Mouse (Mus musculus) retina, embryonic 14.5 days (tissue): ENCODE data around the gene Numa1.
"Not testable (repeated sequence)": the region's sequence is repeated elsewhere in the genome, so short reads cannot be mapped to it uniquely, and the experiment has no call there.

Experiments
- DNase-seq: peaks from one replicate; pipeline ENCODE4 v3.0.0-alpha.2; 2015; ENCODE audit warnings: low spot score

Gene Numa1

GRCm38 (mm10) chr7:101937569-101937968 is 3.7 kb downstream of the Numa1 start:
- DNase-seq: no peak

GRCm38 (mm10) chr7:101938348-101938747 is 4.4 kb downstream of the Numa1 start:
- no peak for DNase-seq

- DNase-seq: no peak
Observed at GRCm38 (mm10) chr7:101939758-101940157, 5.8 kb downstream of the Numa1 start.

GRCm38 (mm10) chr7:101949008-101949407 is 15.1 kb downstream of the Numa1 start:
- DNase-seq: not testable (repeated sequence)

- DNase-seq: no peak
Observed at GRCm38 (mm10) chr7:101951648-101952047, 17.7 kb downstream of the Numa1 start.

DNA sequence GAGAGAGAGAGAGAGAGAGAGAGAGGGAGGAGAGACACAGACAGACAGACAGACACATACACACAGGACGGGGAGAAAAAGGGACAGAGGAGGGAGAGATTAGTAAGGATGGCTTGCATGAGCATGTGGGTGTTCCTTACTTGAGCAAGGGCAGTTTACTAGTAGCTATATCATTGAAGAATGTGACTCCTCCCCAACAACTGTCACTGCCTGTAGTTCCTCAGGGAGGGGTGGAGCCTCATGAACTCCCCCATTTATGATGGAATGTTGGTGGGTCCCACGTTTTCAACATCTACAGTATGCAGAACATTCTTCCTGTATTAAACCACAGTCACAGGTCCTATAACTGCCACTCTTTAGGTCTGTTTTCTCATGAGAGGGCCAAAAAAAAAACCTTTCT is 18.2 kb downstream of the Numa1 start:
- no peak for DNase-seq

- DNase-seq: no peak
Observed at GRCm38 (mm10) chr7:101954163-101954562, 20.3 kb downstream of the Numa1 start.

- DNase-seq: no peak
Observed at GRCm38 (mm10) chr7:101955276-101955675, 21.4 kb downstream of the Numa1 start.

GRCm38 (mm10) chr7:101955862-101956261 is 22.0 kb downstream of the Numa1 start:
- DNase-seq: no peak

GRCm38 (mm10) chr7:101956481-101956880 is 22.6 kb downstream of the Numa1 start:
- no peak for DNase-seq

GRCm38 (mm10) chr7:101956911-101957310 is 23.0 kb downstream of the Numa1 start:
- no peak for DNase-seq

- no peak for DNase-seq
Observed at GRCm38 (mm10) chr7:101962829-101963228, 28.9 kb downstream of the Numa1 start.

DNA sequence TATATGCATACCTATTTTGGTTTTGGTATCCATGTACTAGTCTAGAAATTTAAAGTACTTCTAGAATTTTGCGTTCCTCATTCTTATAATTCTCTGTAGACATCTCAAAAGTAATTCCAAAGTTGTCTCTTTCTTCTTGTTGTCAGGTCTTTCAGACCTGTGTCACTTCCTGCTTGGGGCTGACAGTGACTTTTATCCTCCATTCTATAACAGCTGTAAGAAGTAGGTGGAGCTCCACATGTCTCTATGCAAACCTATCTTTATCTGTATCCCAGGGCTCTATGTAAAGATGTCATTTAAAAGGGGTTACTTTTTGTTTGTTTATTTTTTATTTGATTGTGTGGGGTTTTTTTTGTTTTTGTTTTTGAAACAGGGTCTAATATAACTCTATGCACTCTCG is 29.7 kb downstream of the Numa1 start:
- no peak for DNase-seq

- no peak for DNase-seq
Observed at GRCm38 (mm10) chr7:101964551-101964950, 30.6 kb downstream of the Numa1 start.

- no peak for DNase-seq
Observed at GRCm38 (mm10) chr7:101965606-101966005, 31.7 kb downstream of the Numa1 start.

- DNase-seq: no peak
Observed at GRCm38 (mm10) chr7:101967256-101967655, 33.3 kb downstream of the Numa1 start.

DNA sequence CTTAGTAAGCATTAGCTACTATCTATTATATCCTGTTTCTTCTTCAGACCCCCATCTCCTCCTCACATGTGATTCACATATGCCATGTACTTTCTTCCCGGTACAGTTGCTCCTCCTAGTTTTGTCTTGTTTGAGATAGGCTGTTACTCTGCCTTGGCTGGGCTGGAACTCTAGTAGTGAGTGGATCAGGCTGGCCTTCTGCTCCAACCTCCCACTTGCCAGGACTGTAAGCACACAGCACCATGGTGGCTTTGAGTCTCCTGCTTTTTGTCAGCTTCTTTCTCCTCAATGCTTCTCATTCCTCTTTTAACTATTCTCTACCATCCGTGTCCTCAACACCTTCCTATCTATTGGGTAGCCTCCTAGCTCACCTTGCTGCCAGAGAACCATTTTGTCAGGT is 34.8 kb downstream of the Numa1 start:
- no peak for DNase-seq

GRCm38 (mm10) chr7:101969694-101970428 is 36.0 kb downstream of the Numa1 start:
- DNase-seq: peak; percentile 82

DNA sequence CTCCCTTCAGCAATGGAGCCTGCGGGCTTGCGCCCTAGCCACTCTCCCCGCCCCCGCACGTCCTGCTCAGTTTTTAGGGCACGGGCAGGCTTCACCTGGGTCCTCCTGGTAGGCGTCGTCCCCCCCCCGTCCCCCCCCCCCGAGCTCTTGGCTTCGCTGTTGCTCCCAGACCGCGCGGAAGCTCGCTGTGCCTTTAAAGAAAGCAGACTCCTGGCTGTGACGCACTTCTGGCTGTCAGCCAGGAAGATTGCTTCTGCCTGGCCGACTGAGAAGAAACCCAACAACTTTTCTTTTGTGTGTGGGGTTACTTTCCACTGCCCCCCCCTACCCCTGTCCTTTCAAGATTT is 36.5 kb downstream of the Numa1 start:
- DNase-seq: peak; percentile 89

DNA sequence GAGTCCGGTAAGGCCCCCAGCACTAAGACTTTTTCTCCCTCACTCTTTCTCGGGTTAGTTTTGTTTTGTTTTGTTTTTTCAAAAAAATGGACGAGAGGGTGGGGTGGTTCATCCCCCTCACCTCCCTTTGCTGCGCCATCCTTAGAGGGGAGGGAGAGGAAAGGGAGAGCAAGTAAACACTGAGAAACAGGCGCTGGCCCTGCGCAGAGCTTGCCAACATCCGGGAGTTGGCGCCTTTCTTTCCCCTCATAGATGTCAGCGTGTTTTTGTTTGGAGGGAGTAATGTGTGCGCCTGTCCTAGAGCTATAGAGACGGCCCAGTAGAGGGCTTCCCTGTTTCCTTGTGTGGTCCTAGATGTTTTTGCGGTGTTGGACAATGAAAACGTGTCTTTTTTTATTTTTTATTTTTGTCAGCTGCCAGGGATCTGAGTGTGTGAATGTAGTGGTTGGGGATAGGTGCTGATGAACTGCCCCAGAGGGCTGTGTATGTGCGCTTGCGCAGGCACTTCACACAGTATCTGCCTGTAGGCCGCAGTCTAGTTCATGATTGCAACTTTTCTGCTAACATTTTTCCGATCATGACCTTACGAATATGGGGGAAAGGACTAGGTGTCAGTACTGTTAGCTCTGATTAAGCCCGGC is 37.0 kb downstream of the Numa1 start:
- DNase-seq: peak; percentile 73

DNA sequence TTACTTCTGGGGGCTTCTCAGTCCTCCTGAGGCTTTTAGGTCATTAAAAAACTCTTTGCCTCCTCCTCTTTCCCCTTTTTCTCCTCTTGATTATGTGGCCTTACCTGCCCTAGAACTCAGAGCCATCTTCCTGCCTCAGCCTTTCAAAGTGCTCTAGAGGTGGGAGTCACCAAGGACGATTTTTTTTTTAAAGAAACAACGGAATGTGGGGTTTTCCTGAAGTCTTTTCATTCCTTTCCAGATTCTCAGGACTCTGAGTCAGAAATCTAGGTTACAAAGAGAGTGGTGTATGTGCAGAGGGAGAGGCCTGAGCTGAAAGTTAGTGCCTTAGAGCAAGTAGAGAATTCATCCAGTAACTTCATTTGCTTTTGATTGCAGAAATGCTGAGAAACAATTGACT is 37.8 kb downstream of the Numa1 start:
- no peak for DNase-seq

- no peak for DNase-seq
Observed at GRCm38 (mm10) chr7:101973730-101974129, 39.8 kb downstream of the Numa1 start.

- no peak for DNase-seq
Observed at GRCm38 (mm10) chr7:101974505-101974904, 40.6 kb downstream of the Numa1 start.

- DNase-seq: no peak
Observed at GRCm38 (mm10) chr7:101982735-101983134, 48.8 kb downstream of the Numa1 start.
